Mouse (Mus musculus) activated CD4-positive, CD25-positive, alpha-beta regulatory T cell (primary cell): Measurements from ENCODE around the gene Ttf1. TPM values are rescaled to one million over a fixed set of nuclear protein-coding genes. Genes with fewer than 3 reads are reported as not detected.

Source experiments
- polyA plus RNA-seq, 2 experiments: library from polyadenylated mRNA; unstranded; fragments of 100-300 nt; shearing (Covaris generic); gene quantifications; one replicate each; pipeline ENCODE4 v1.2.1; 2017

Ttf1 gene
- 10 to 100 TPM; 21.1 to 24.0 TPM for polyA plus RNA-seq

DNA sequence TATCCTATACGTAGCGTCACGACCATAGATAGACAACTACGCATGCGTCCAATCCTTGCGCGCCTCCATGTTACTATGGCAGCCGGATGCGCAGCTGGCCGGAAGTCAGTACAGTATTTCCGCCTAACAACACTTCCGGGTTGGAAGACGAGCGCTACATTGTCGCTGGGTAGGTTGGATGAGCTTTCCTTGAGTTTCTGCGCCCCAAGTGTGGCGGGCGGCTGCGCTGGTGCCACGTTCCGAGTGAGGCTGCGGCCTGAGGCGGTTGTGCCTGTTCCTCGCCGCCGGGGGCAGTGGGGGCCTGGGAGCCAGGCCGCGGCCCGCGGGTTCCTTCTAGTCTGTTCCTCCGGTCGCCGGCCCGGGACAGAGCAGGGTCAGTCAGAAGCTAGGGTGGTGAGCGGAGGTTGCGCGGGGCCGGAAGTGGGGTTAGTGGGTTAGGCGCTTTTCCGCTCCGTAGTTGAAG, at the start of gene Ttf1:
Ttf1 (plus strand) TSS at position 128 of the 463 bp plus-strand sequence.

DNA sequence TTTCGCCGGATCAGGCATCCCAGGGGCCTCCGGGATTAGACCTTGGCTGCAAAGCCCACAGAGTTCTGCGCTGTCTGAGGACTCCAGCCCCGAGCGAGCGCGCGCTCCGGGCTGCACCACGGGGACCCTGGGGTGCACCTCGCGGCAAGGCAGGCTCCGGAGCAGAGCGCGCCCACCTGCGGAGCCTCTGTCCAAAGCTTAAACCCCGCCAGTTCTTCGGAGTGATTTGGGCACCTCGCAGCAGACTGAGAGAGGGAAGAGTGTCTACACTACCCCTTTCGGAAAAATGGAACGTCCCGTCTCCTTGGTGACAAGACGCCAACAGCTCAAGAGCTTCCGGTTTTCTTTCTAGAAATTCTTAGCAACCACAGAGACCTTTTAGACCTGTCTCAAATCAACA, 5.1 kb upstream of the Ttf1 start, which contains the start of gene Cfap77:
Cfap77 (minus strand) TSS at position 76 of the 400 bp plus-strand sequence.

DNA sequence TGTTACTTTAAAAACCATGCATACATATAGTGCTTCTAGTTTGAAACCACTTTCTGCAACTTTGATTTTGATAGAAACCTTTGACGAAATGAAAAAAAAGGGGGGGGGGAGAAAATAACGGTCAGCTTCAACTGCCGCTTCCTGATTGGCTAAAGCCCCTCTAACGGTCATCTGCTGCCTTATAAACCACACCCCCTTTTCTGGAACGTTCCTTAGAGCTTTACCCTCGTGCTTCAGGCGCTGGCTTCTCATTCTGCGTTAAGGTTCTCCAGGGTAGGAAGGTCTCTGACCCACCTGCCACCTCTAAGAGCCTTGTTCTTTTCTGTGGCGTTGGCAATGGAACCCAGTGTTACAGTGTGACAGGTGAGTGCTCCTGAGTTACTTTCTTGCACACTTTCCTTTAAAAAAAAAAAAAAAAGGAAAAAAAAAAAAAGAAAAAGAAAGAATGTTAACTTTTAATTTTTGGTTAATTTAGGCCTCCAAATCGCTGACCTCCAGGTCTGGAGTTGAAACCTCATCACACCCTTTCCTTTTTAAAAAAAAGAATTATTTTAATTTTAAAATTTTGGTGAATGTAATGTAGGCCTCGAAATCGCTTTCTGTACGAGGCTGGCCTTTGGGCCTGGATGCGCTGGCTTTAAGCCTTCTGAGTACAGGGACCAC, 64.0 kb downstream of the Ttf1 start, which contains the start of gene Setx:
Setx (plus strand) TSS at position 275 of the 663 bp plus-strand sequence.

Other genes with a start within 250 kb of the Ttf1 start
- 10 to 100 TPM in 1 of 2 experiments, 1 to 10 TPM in 1; 7.0 to 11.6 TPM for gene Gtf3c4, start 219.9 kb upstream of the Ttf1 start, polyA plus RNA-seq
- gene Ddx31, start 219.9 kb upstream of the Ttf1 start, polyA plus RNA-seq: 10 to 100 TPM; 16.1 to 18.4 TPM
- under 1 TPM in 1 of 2 experiments, not detected in 1; 0.18 TPM for gene Barhl1, start 143.6 kb upstream of the Ttf1 start, polyA plus RNA-seq
- under 1 TPM in 1 of 2 experiments, not detected in 1; 0.81 TPM for gene Cfap77, start 5.2 kb upstream of the Ttf1 start, polyA plus RNA-seq
- gene Setx, start 63.9 kb downstream of the Ttf1 start, polyA plus RNA-seq: 10 to 100 TPM; 72.9 to 75.3 TPM
- 10 to 100 TPM in 1 of 2 experiments, 1 to 10 TPM in 1; 4.1 to 10.5 TPM for gene Ntng2, start 192.7 kb downstream of the Ttf1 start, polyA plus RNA-seq